8 mouse cellular contexts compared by ENCODE assay signal in genomic region chr11:83066640-83067531, GRCm38 (mm10). TPM values are rescaled to one million over a fixed set of nuclear protein-coding genes. Genes with fewer than 3 reads are reported as not detected.
DNase-seq lines count a peak whose midpoint lies in the region; ATAC-seq lines count a peak whose summit lies in the region.

No protein-coding gene starts in this region.

- H3K4me1 ChIP-seq in embryonic facial prominence, embryonic 13.5 days, result peaks cover 10% of the 10 kb centered on the region; the same call in 1 of the 2 replicates
- H3K4me1 ChIP-seq in embryonic facial prominence, embryonic 10.5 days, result no peaks in the 10 kb centered on the region
- H3K4me1 ChIP-seq in brown adipose tissue, adult 24 weeks (ENCODE audit: control insufficient read depth, insufficient read depth, insufficient read length, low read length), result no peaks in the 10 kb centered on the region
- H3K4me1 ChIP-seq in kidney, embryonic 16.5 days (ENCODE audit: insufficient read depth, low read length), result no peaks in the 10 kb centered on the region

- no peak for DNase-seq in embryonic facial prominence, embryonic 10.5 days (ENCODE audit: low spot score)
- DNase-seq in 416B (ENCODE audit: low read depth), result peak; percentile 81
- peak; percentile 47 to 76 for DNase-seq in spleen, postnatal 4 days (ENCODE audit: low spot score in 2 of 2)
- no peak for DNase-seq in cerebellum, adult 11-12 months
- DNase-seq in Muller cell, postnatal 12 days (ENCODE audit: inconsistent ontology term), result no peak

- H3K27me3 ChIP-seq in embryonic facial prominence, embryonic 13.5 days, result peaks cover 6% of the 10 kb centered on the region; the same call in 1 of the 2 replicates
- H3K27me3 ChIP-seq in embryonic facial prominence, embryonic 10.5 days (replicated peaks; ENCODE audit: low read depth, poor library complexity, severe bottlenecking), result no peaks in the 10 kb centered on the region
- no peaks in the 10 kb centered on the region for H3K27me3 ChIP-seq in kidney, embryonic 16.5 days (ENCODE audit: insufficient read depth, low read length)

- H3K9me3 ChIP-seq in embryonic facial prominence, embryonic 13.5 days, result no peaks in the 10 kb centered on the region
- no peaks in the 10 kb centered on the region for H3K9me3 ChIP-seq in embryonic facial prominence, embryonic 10.5 days
- peaks cover 6% of the 10 kb centered on the region; the same call in 1 of the 2 replicates for H3K9me3 ChIP-seq in kidney, embryonic 16.5 days (ENCODE audit: low read length)

- no peaks in the 10 kb centered on the region for H3K36me3 ChIP-seq in embryonic facial prominence, embryonic 13.5 days
- no peaks in the 10 kb centered on the region for H3K36me3 ChIP-seq in embryonic facial prominence, embryonic 10.5 days (replicated peaks)
- H3K36me3 ChIP-seq in kidney, embryonic 16.5 days (ENCODE audit: insufficient read depth, low read length), result no peaks in the 10 kb centered on the region

- H3K9ac ChIP-seq in embryonic facial prominence, embryonic 13.5 days, result no peak overlapping the region
- H3K9ac ChIP-seq in kidney, embryonic 16.5 days (replicated peaks; ENCODE audit: low read length), result 0 out of 2 replicates have a peak overlapping the region, but pooled peaks have one; percentile 16

- no peak overlapping the region for H3K4me3 ChIP-seq in embryonic facial prominence, embryonic 13.5 days
- H3K4me3 ChIP-seq in embryonic facial prominence, embryonic 10.5 days, result no peak overlapping the region
- H3K4me3 ChIP-seq in brown adipose tissue, adult 24 weeks (ENCODE audit: insufficient read depth, low read depth, low read length), result peak overlapping the region; percentile 59
- no peak overlapping the region for H3K4me3 ChIP-seq in kidney, embryonic 16.5 days (ENCODE audit: low read length)

- no peak for ATAC-seq in embryonic facial prominence, embryonic 13.5 days (ENCODE audit: insufficient number of reproducible peaks, insufficient read depth, low FRiP score, low TSS enrichment, low read depth)
- no peak for ATAC-seq in kidney, embryonic 16.5 days (ENCODE audit: low FRiP score, low TSS enrichment)

- H3K4me2 ChIP-seq in embryonic facial prominence, embryonic 13.5 days, result 0 out of 2 replicates have a peak overlapping the region, but pooled peaks have one; percentile 7
- no peak overlapping the region for H3K4me2 ChIP-seq in kidney, embryonic 16.5 days (replicated peaks; ENCODE audit: low read depth, low read length)

- no peak overlapping the region for H3K27ac ChIP-seq in embryonic facial prominence, embryonic 13.5 days
- no peak overlapping the region for H3K27ac ChIP-seq in embryonic facial prominence, embryonic 10.5 days (replicated peaks)
- H3K27ac ChIP-seq in brown adipose tissue, adult 24 weeks (replicated peaks; ENCODE audit: low read depth, low read length), result peak overlapping the region; percentile 76
- no peak overlapping the region for H3K27ac ChIP-seq in kidney, embryonic 16.5 days (ENCODE audit: low read length)

- 43% methylated on average over 11 of the region's 11 CpGs for WGBS in embryonic facial prominence, embryonic 13.5 days
- 54% methylated on average over 11 of the region's 11 CpGs for WGBS in embryonic facial prominence, embryonic 10.5 days
- WGBS in kidney, embryonic 16.5 days, result 58% methylated on average over 11 of the region's 11 CpGs

RNA-seq across cellular contexts. Expression of gene Slfn2, which starts 2.0 kb away (rescaled TPM):
- polyA plus RNA-seq in embryonic facial prominence, embryonic 13.5 days (2015; fragmentation: Nextera tagmentation; extraction: Ambion mirVana), result 3.3 and 4.8 TPM in 2 replicates
- 0.64 and 0.97 TPM in 2 replicates for polyA plus RNA-seq in embryonic facial prominence, embryonic 10.5 days (2016; fragmentation: Nextera tagmentation; extraction: Ambion mirVana)
- polyA plus RNA-seq in brown adipose tissue, adult 24 weeks (2012; ENCODE audit: insufficient read depth, insufficient read length, missing spikeins), result 3.5 and 3.6 TPM in 2 replicates
- polyA plus RNA-seq in kidney, embryonic 16.5 days (2015; fragmentation: Nextera tagmentation; extraction: Ambion mirVana), result 4.1 and 4.7 TPM in 2 replicates

RNA-seq across cellular contexts. Expression of gene Slfn8, which starts 46.3 kb away (rescaled TPM):
- polyA plus RNA-seq in embryonic facial prominence, embryonic 13.5 days (2015; fragmentation: Nextera tagmentation; extraction: Ambion mirVana), result 0.62 and 0.74 TPM in 2 replicates
- polyA plus RNA-seq in embryonic facial prominence, embryonic 10.5 days (2016; fragmentation: Nextera tagmentation; extraction: Ambion mirVana), result 0.11 and 0.14 TPM in 2 replicates
- polyA plus RNA-seq in brown adipose tissue, adult 24 weeks (2012; ENCODE audit: insufficient read depth, insufficient read length, missing spikeins), result 0.79 and 2.6 TPM in 2 replicates
- polyA plus RNA-seq in kidney, embryonic 16.5 days (2015; fragmentation: Nextera tagmentation; extraction: Ambion mirVana), result 0.40 and 0.61 TPM in 2 replicates

RNA-seq across cellular contexts. Expression of gene Slfn1, which starts 49.8 kb away (rescaled TPM):
- polyA plus RNA-seq in embryonic facial prominence, embryonic 13.5 days (2015; fragmentation: Nextera tagmentation; extraction: Ambion mirVana), result 0.14 TPM in 1 of 2 replicates, not detected in the other
- not detected in 2 replicates for polyA plus RNA-seq in embryonic facial prominence, embryonic 10.5 days (2016; fragmentation: Nextera tagmentation; extraction: Ambion mirVana)
- not detected in 2 replicates for polyA plus RNA-seq in brown adipose tissue, adult 24 weeks (2012; ENCODE audit: insufficient read depth, insufficient read length, missing spikeins)
- 0.27 TPM in 2 replicates for polyA plus RNA-seq in kidney, embryonic 16.5 days (2015; fragmentation: Nextera tagmentation; extraction: Ambion mirVana)

Comparison
In these comparisons a context has a peak if more than half of its experiments do, and no peak if none do; other contexts are left out.
1. DNase-seq: peak in 416B (single experiment) and spleen, postnatal 4 days (2 of 2); none in embryonic facial prominence, embryonic 10.5 days (single experiment), cerebellum, adult 11-12 months (single experiment) and Muller cell, postnatal 12 days (single experiment).